In the genomic region with DNA sequence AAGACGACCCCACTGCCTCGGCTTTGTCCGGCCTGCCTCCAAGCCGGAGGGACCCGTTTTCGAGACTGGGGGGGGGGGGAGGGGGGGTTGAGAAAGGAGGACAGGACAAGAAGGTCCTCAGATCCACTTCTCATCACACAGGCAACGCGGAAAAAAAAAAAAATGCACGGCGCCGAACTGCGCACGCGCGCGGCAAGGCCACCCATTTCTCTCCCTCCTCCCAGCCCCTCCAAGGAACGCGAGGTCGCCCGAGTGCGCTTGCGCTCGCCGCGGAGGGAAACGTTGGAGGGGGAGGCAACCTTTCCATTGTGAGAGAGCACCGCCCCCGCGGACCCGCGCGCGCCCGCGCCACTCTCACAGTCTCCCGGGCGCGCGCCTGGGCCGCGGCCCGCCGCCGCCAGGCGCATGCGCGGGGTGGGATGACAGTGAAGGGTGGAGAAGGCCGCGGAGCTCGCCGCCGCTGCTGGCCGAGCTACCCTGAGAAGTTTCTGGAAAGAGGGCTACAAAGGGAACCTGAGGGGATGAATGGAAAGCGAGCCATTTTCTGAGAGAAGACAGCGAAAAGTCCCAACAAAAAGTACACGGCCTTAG, we compare ENCODE assay signal across 8 mouse cellular contexts. TPM values are rescaled to one million over a fixed set of nuclear protein-coding genes. Genes with fewer than 3 reads are reported as not detected.
DNase-seq lines count a peak whose midpoint lies in the region; ATAC-seq lines count a peak whose summit lies in the region.

No protein-coding gene starts in this region.

- H3K9ac ChIP-seq in hindbrain, embryonic 12.5 days = peak overlapping the region; percentile 73

- DNase-seq in MN1 (ENCODE audit: low spot score) = peak; percentile 99
- peak; percentile 100 for DNase-seq in cerebellum, adult 9-10 months
- peak; percentile 97 to 100 for DNase-seq in frontal cortex, adult 2 months (ENCODE audit: extremely low spot score in 1 of 2, low spot score in 1 of 2)
- DNase-seq in layer of hippocampus, postnatal 14 days (ENCODE audit: low spot score in 2 of 2) = peak; percentile 98 to 100
- DNase-seq in lung, postnatal 14 days = peak; percentile 99
- DNase-seq in retina, adult 2 months (ENCODE audit: low read depth, low spot score) = peak; percentile 99
- DNase-seq in thymus, postnatal 36 days = peak; percentile 99 to 100

- H3K4me1 ChIP-seq in hindbrain, embryonic 12.5 days = peaks cover 30% of the 10 kb centered on the region

- peak overlapping the region; percentile 53 for H3K4me3 ChIP-seq in hindbrain, embryonic 12.5 days

- under 1% methylated on average over 52 of the region's 56 CpGs for WGBS in hindbrain, embryonic 12.5 days

- H3K27ac ChIP-seq in hindbrain, embryonic 12.5 days = peak overlapping the region; percentile 99

- H3K9me3 ChIP-seq in hindbrain, embryonic 12.5 days (replicated peaks) = no peaks in the 10 kb centered on the region

- peak; percentile 71 for ATAC-seq in hindbrain, embryonic 12.5 days (ENCODE audit: low FRiP score)

- peak overlapping the region; percentile 90 for H3K4me2 ChIP-seq in hindbrain, embryonic 12.5 days (replicated peaks)

- H3K27me3 ChIP-seq in hindbrain, embryonic 12.5 days = no peaks in the 10 kb centered on the region

- no peaks in the 10 kb centered on the region for H3K36me3 ChIP-seq in hindbrain, embryonic 12.5 days

RNA-seq across cellular contexts. Expression of a gene that starts 7.4 kb away (rescaled TPM):
- 15.4 TPM in 2 replicates for polyA plus RNA-seq in frontal cortex, adult 2 months (2012; rRNA removed)
- 21.7 and 23.7 TPM in 2 replicates for polyA plus RNA-seq in hindbrain, embryonic 12.5 days (2016; fragmentation: Nextera tagmentation; extraction: Ambion mirVana)
- 10 to 100 TPM; 59.3 to 60.0 TPM for total RNA-seq in layer of hippocampus, postnatal 14 days (2021)

Comparison
In these comparisons a context has a peak if more than half of its experiments do, and no peak if none do; other contexts are left out.
1. Peak in every context shown above with its lines: DNase-seq, ATAC-seq, H3K4me3 ChIP-seq and H3K27ac ChIP-seq.